Mouse (Mus musculus): Measurements from ENCODE around the gene Rab25. TPM values are rescaled to one million over a fixed set of nuclear protein-coding genes. Genes with fewer than 3 reads are reported as not detected.

Gene Rab25
- total RNA-seq, 2 experiments from 2014 or later = not detected

DNA sequence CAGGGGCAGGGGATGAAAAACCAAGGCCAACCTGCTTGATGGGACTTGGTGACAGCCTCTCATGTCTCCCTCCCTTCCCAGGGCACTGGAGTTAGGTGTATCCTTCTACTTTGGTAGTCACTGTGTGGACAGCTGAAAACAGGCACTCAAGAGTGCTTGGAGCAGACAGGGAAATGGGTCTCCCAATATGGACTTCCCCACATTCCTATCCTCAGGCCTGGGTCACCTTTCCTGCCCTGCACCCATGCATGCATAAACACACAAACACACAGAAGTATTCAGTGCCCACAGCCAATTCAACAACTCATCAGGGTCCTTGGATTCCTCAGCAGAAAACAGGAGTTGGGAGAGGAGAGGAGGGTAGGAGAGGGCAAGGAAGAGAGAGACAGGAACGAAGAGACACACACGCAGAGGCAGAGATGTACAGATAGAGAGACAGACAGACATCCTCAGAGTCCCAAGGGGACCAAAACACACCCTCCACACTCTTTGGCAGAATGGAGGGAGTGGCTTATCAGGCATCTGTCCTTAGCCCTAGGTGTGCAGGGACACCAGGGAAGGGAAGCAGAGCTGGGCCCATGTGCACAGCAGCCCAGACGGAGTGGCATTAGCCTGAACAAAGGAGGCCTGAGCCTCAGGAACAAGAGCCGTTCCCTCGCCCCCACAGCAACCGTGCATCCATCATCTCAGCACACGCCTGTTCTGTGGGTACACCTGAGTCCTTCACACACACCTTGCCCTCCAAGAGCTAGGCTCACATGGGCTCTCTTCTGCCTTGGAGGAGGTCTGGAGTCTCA is 18.7 kb downstream of the Rab25 start:
- DNase-seq = no peak
- intact Hi-C loops (cut with DNase I) = no loop called here

DNA sequence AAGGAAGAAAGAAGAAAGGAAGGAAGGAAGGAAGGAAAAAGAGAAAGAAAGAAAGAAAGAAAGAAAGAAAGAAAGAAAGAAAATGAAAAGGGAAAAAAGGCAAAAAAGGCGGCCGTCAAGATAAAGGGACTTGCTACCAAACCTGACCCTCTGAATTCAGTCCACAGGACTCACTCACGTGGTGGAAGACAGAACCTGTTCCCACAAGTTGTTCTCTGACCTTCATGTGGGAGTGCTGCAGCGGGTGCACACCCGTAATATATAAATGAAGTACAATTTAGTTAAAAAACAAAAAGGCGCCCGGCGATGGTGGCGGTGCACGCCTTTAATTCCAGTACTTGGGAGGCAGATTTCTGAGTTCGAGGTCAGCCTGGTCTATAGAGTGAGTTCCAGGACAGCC is 19.5 kb downstream of the Rab25 start:
- intact Hi-C loops (cut with DNase I) = no loop called here
- DNase-seq = no peak

DNA sequence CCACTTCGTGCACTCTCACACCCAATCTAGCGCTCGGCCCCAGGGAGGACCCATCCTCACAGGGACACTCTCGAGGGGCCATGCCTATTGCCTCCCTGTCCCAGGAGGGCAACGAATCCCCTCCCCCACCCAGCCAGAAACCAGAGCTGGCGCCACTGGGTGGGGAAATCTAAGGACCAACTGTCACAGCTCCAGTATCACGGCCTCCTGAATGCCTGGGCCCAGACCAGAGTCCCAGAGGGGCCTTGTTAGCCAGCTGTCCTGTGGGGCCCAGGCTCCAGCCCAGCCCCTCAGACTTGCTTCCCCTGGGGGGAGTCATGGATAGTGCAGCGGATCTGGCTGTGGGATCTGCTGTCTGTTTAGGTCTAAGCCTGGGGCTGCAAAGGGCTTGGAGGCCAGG is 20.5 kb downstream of the Rab25 start:
- DNase-seq = no peak
- intact Hi-C loops (cut with DNase I) = loop anchor here (2.0 kb wide), 1 partner anchor 121 kb away; no protein-coding TSS in a partner anchor

DNA sequence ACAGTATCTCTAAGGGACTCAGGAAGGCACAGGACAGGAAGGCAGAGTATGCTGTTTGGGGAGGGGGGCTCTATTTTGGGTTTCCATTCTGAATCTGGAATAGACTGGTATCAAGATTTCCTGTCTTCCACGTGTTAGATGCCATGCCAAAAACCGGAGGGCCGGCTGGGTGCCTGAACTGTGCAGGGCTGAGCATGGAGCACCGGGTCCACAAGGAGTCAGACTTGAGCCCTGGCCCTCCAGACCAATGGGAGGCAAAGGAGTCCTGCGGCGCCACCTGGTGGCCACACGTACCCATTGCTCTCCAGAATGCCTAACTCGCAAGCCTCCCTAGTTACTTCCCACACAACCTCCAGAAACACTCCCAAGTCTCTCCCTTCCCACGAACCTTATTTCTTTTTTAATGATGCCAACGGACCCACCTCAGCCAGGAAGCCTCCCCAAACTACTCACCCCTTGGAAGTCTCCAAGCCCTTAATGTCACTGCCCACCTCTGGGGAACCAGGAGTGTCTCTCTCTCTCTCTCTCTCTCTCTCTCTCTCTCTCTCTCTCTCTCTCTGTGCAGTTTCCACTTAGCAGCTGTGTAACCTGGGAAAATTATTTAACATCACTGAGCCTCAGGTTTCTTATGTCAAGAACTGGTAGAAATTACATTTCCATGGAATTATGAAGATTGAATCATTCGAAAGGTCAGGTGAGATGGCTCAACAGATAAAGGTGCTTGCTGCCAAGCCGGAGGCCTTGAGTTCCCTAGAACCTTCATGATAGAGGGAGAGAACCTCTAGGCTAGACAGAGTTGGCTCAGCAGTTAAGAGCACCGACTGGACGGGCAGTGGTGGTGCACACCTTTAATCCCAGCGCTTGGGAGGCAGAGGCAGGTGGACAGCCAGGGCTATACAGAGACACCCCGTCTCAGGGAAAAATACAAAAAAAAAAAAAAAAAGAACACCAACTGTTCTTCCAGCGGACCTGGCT is 21.7 kb downstream of the Rab25 start:
- DNase-seq = peak; percentile 81 to 86
- intact Hi-C loops (cut with DNase I) = loop anchor here (2.0 kb wide), 1 partner anchor 120 kb away; no protein-coding TSS in a partner anchor

DNA sequence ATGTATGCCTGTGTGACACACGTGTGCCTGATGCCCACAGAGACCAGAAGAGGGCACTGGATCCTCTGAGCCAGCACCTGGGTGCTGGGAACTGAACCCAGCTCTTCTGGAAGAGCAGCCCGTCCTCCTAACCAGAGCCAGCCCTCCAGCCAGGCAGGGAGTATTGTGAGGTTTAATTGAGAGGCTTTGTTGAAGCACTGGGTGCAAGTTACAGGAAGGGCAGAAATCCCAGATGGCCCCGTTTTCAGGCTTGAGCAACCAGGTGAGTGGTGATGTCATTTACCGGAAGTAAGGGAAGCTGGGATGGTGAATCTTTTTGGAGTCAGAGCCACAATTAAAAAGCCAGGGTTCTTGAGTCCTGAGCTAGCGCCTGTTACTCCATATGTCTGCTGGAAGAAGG is 23.1 kb downstream of the Rab25 start:
- no peak for DNase-seq
- intact Hi-C loops (cut with DNase I) = no loop called here

DNA sequence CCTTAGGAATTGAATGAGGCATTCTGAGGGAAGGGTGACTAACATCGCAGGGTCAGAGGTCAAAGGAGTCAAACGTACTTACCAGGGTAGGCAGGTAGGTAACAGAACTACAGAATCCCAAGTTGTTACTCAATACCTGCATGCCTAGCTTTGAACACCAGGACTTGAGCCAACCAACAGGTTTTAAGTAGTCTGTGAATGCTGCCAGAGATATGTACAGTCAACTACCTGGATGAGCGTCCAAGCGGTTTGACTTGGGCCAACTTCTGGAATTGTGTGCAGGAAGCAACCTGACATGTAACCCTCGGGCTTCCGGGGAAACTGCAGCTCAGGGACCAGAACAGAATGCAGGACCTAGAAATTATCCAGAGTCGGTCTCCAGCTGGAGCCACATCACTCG is 25.1 kb downstream of the Rab25 start:
- no peak for DNase-seq
- intact Hi-C loops (cut with DNase I) = no loop called here

DNA sequence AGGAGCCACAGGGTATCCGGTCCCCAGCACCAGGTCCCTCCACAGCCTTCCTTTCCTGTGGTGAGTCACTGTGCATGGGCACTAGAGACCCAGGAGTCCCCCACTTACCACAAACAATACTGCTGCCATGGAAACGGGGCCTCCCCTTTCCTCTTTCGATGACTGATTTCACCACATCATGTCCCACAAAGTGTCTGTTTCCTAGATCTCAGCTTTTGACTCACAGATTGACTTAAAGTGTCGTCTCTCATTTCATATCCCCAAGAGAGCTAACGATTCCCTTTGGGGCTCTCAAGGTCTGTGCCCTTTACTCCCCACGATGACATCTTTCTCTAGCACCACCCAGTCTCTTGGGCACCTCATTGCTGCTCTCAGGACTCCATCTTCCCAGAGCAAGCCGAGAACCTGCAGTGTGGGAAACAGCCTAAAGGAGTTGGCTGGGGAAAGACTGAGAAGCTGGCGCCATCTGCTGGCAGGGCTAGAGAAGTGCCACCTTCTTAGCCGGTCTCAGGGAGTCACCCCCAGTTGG is 26.2 kb downstream of the Rab25 start:
- intact Hi-C loops (cut with DNase I) = loop anchor here (1.0 kb wide), 3 partner anchors 12 to 39 kb away; no protein-coding TSS in a partner anchor
- peak; percentile 76 to 85 for DNase-seq

DNA sequence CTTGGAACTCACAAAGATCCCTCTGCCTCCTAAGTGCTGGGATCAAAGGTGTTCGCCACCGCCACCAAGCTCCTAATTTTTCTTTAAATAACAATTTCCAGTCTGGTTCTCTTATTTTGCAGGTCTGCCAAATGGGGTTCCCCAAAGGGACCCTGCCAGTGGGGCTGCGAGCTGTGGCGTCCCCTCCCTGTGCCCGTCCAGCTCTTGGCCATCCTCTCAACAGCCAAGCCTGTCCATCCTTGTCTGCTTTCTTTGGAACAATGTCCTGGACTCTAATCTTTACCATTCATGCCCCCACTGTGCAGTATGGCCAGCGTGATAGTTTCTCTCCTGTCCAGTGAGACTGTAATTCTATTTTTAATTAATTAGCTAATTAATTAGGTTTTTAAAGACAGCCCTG is 26.9 kb downstream of the Rab25 start:
- DNase-seq = no peak

DNA sequence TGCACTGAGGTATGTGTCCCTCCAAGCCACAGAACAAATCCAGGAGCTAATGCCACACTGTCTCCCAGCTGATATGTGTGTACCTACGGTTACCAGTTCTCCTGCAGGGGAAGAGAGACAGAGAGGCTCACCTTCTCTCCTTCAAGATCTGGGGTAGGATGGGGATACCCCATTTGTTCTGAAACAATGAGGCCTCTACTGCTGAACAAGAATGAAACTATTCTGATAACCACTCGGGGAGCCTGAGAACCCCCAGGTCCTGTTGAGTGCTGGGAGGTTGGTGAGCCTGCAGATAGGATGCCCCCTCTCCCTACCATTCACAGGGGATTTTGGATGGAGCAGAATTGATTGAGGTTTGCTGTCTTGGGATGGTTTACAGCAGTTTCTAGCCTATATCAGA is 28.0 kb downstream of the Rab25 start:
- intact Hi-C loops (cut with DNase I) = no loop called here
- DNase-seq = no peak

More for the DNA sequence above, 26.9 kb downstream of the Rab25 start:
- intact Hi-C loops (cut with DNase I) = no loop called here

DNA sequence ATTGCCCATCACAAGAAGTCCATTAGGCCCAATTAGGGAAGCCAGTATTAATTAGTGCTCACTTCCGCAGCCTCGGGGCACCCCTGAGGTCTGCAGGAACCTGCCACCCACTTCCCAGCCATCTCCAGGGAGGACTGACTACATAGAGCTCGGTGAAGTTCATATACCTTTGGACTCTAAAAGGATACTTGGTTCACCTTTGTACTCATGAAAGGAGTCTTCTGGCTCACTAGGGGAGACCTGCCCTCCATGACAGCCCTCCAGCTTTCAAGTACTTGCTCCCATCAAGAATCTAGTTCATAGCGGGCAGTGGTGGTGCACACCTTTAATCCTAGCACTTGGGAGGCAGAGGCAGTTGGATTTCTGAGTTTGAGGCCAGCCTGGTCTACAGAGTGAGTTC is 29.7 kb downstream of the Rab25 start:
- DNase-seq = no peak
- intact Hi-C loops (cut with DNase I) = no loop called here

DNA sequence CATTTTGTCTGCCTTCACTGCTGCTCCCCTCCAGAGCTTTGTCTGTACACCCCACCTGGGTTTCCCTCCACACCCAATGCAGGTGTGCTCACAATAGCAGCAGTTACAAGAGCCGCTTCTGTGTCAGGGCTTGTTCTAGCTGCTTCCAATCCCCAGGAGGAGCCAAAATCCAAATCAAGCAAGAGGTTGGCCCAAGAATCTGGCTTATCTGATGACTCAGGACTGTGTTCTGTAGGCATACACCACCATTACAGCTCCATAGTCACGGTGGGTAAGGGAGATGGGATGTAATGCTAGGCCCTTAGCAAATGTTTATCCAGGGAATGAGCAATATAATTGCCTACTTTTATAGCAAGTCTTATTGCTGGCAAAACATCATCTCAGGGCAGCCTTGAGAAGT is 31.7 kb downstream of the Rab25 start:
- intact Hi-C loops (cut with DNase I) = no loop called here
- DNase-seq = no peak

DNA sequence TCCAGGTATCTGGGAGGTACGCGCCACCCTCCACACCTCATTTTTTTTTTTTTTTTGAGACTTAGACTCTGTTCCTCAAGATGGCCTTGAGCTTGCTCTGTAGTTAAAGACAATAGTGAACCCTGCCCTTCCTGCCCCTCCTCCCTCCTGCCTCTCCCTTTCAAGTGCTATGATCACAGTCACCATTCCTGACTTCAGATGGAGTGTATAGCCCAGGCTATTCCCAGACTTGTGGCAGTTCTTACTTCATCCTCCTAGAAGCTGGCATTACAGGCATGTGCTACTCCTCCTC is 33.1 kb downstream of the Rab25 start:
- intact Hi-C loops (cut with DNase I) = no loop called here
- no peak for DNase-seq

DNA sequence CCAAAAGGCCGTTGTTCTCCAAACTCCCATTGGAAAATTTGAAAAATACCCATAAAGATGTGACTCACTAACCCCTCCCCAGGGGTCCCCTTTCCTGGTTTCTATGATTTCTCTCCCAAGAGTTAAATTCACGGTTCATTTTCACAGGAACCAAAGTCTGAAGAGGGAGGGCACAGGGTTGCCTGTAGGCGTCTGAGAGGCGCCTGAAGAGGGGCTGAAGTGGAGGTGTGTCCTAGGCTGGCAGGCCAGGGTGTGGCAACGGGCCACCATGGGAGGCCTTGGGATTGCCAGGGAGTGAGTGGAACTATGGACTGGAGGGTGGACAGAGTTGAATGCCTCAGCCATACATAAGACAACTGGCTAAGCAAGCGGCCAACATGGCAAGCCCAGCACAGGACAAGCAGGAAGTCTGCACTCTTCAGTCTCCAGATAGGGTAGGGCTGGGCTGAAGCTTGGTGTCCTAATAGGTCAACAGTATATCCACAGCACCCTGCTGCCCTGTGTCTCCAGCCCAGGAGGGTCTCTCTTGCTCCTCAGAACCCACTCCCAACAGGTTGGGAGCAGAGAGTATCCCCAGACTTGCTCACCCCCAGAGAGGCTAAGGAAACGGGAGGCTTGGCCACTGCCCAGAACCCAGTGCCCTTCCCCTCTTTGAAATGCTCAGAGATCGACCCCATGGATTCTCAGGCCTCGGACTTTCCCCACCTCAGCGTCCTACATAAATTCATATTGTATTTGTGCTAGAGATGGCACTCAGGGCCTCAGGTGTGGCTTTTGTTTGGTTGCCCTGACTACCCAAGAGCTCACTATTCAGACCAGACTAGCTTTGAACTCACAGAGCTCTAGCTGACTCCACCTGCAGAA is 33.6 kb downstream of the Rab25 start:
- peak in 1 of 2 experiments; percentile 6 for DNase-seq
- intact Hi-C loops (cut with DNase I) = no loop called here

DNA sequence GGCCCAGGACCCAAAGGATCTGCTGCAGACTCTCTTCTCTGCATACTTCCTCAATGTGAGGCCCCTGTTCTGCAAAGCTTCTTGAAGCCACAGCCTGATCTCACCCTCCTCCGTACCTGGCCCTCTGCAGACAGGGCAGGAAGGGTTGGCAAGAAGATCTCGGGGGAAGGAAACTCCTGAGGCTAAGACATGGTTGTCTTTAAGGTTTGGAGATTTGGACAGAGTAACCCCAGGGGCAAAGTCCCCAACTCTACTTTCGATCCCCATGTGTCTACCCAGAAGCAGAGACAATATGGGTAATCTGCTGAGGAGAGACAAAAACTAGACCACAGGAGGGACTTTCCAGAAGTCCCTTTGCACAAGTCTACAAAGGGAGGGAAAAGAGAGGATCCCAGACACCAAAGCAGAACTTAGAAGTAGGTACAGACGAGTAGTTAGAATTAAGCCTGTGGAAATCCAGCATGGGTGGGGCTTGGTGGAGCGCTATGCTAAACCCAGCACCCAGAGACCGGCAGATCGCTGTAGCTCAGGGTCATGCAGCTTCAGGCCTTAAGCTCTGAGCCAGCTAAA is 34.5 kb downstream of the Rab25 start:
- intact Hi-C loops (cut with DNase I) = no loop called here
- no peak for DNase-seq

DNA sequence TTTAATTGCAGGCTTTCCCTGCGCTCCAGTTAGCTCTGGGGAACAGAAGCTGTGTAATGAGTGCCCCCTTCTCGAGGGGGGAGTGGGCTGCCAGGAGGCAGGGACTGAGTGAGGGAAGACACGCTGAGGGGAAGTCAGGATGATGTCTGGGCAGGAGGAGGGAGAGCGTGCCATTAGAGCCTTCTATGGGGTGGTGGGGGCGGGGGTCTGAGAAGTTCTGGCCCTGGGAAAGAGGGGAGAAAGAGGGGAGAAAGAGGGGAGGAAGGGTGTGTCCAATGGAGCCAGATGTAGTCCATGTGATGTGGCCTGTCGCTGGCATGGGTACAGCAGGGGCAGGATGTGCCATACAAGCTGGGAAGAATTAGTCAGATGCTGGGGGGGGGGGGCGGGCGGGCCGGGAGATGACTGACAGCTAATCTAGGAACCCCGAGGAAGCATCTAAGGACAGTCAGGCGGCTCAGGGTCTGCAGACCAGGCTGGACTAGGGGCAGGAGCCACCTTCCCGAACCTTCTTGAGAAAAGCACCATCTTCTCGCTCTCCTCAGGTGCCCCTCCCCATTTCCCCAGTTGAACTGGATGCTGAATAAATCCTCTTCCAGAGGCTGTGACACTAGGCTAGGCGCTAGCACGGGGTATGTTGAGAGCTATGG is 35.1 kb downstream of the Rab25 start:
- intact Hi-C loops (cut with DNase I) = no loop called here
- DNase-seq = no peak

DNA sequence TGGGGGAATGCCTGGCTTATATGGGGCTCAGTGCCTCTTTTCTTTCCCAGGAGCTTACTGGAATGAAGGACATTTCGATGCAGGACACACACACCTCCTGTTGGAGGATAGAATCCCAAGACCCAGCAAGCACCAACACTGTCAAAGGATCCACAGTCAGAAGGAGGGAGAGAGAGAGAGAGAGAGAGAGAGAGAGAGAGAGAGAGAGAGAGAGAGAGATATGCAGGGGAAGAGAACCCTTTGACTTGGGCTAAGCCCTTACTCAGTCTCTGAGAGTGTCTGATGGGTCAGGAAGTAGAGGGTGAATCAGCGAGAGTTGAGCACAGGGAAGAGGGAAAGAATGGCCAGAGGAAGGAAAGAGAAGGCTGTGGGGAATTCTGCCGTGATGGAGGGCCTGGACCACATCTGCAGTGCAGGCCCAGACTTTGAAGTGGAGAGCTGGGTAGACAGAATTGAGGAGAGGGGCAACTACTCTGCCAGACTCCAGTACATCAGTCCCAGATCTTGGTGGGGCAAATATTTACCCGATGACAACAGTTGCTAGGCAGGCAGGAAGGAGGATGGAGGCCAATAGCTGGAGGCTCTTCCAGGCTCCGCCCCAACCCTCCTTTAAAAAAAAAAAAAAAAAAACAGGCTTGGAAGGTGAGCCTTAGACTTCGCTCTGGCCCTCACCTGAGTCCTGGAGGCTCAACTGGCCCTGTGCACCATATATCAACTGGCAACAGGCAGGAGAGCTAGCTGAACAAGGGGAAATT is 35.8 kb downstream of the Rab25 start:
- intact Hi-C loops (cut with DNase I) = no loop called here
- no peak for DNase-seq

DNA sequence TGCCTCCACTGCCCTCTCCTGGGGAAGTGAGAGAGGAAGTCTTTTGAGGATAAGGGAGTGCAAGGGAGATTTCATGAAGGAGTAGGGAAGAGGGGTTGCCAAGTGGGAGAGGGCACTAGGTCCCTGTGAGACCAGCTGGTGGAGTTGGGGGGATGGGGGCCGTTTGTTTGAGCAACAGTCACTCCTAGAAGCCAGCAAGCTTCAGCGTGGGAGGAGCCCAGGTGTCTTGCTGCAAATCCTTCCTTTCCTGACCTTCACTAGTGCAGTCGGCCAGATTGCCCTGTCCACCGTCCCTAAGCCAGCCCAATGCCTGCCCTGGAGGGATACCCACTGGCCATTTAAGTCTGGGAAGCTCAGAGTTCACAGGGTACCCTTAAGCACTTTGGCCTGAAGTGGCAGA is 36.5 kb downstream of the Rab25 start:
- DNase-seq = no peak
- intact Hi-C loops (cut with DNase I) = no loop called here

DNA sequence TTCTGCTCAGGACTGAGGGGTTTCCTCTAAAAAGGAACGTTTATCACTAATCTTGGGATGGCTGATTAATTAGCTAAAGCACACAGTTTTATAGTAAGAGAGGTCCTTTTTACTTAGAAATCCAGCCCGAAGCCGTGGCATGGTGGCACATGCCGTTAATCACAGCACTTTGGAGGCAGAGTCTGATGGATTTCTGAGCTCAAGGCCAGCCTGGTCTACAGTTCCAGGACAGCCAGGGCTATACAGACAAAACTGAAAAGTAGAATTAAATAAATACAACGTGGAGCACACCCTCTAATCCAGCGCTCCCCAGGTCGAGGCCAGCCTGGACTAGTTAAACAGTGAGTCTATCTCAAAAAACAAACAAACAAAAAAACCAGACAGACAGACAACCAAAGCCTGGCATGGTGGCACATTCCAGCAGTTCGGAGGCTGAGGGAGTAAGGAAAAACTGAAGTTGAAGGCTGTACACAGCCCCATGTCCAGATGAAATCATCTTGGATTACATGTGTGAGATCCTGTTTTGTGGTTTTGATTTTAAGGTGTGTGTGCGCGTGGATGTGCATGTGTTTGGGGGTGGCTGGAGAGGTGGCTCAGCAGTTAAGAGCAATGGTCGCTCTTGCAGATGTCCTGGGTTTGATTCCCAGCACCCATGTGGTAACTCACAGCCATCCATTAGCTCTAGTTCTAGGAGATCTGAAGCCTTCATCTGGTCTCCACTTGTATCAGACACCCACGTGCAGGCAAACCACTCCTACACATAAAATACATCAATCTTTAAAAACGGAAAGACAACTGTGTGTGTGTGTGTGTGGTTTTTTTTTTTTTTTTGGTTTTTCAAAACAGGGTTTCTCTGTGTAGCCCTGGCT is 37.4 kb downstream of the Rab25 start:
- DNase-seq = peak in 1 of 2 experiments; percentile 21
- intact Hi-C loops (cut with DNase I) = loop anchor here (1.0 kb wide), 1 partner anchor 12 kb away; no protein-coding TSS in a partner anchor

Measured in heart, postnatal 36 days (tissue).